Mouse (Mus musculus): Measurements from ENCODE around the gene Tmco3. TPM values are rescaled to one million over a fixed set of nuclear protein-coding genes. Genes with fewer than 3 reads are reported as not detected.

The Tmco3 gene
- polyA plus RNA-seq, 1 experiment from 2014 or later = 50.6 TPM

Other genes with a start within 250 kb of the Tmco3 start
- 1.1 and 1.3 TPM in 2 replicates for gene Proz, start 227.3 kb upstream of the Tmco3 start, polyA plus RNA-seq (2015; fragmentation: Nextera tagmentation; extraction: Ambion mirVana)
- gene Pcid2, start 182.7 kb upstream of the Tmco3 start, polyA plus RNA-seq (2015; fragmentation: Nextera tagmentation; extraction: Ambion mirVana) = 36.8 and 41.2 TPM in 2 replicates
- gene Cul4a, start 182.6 kb upstream of the Tmco3 start, polyA plus RNA-seq (2015; fragmentation: Nextera tagmentation; extraction: Ambion mirVana) = 67.5 and 72.7 TPM in 2 replicates
- 318 and 342 TPM in 2 replicates for gene Lamp1, start 129.0 kb upstream of the Tmco3 start, polyA plus RNA-seq (2015; fragmentation: Nextera tagmentation; extraction: Ambion mirVana)
- 13.2 and 15.2 TPM in 2 replicates for gene Grtp1, start 87.6 kb upstream of the Tmco3 start, polyA plus RNA-seq (2015; fragmentation: Nextera tagmentation; extraction: Ambion mirVana)
- 0.59 and 0.60 TPM in 2 replicates for gene Adprhl1, start 34.0 kb upstream of the Tmco3 start, polyA plus RNA-seq (2015; fragmentation: Nextera tagmentation; extraction: Ambion mirVana)
- 34.4 and 35.4 TPM in 2 replicates for gene Dcun1d2, start 59 bp upstream of the Tmco3 start, polyA plus RNA-seq (2015; fragmentation: Nextera tagmentation; extraction: Ambion mirVana)
- gene Tfdp1, start 50.6 kb downstream of the Tmco3 start, polyA plus RNA-seq (2015; fragmentation: Nextera tagmentation; extraction: Ambion mirVana) = 85.8 and 91.6 TPM in 2 replicates
- gene Atp4b, start 108.6 kb downstream of the Tmco3 start, polyA plus RNA-seq (2015; fragmentation: Nextera tagmentation; extraction: Ambion mirVana) = not detected in 2 replicates
- gene Grk1, start 116.9 kb downstream of the Tmco3 start, polyA plus RNA-seq (2015; fragmentation: Nextera tagmentation; extraction: Ambion mirVana) = not detected in 2 replicates
- gene Tmem255b, start 147.0 kb downstream of the Tmco3 start, polyA plus RNA-seq (2015; fragmentation: Nextera tagmentation; extraction: Ambion mirVana) = 1.8 and 3.1 TPM in 2 replicates
- gene Gas6, start 206.3 kb downstream of the Tmco3 start, polyA plus RNA-seq (2015; fragmentation: Nextera tagmentation; extraction: Ambion mirVana) = 65.1 and 67.4 TPM in 2 replicates